Mouse (Mus musculus) liver, embryonic 14.5 days (tissue): ENCODE data around the gene BC016579.

Source experiments
- CTCF ChIP-seq: IDR thresholded peaks from 2 replicates; pipeline ENCODE4 v1.5.1; 2016; ENCODE audit warnings: antibody characterized with exemption, low read depth, control low read depth
- EP300 ChIP-seq: IDR thresholded peaks from 2 replicates; pipeline ENCODE4 v1.6.1; 2016; ENCODE audit warnings: antibody characterized with exemption, low read depth

GRCm38 (mm10) chr16:45692851-45693250 lies 39.0 kb upstream of the BC016579 start:
- TF ChIP-seq CTCF (no peak), EP300 (no peak)
